Mouse (Mus musculus): ENCODE data around the gene Apex1.

GRCm38 (mm10) chr14:50955487-50955886 lies 30.7 kb downstream of the Apex1 start:
- TF ChIP-seq CTCF (IDR thresholded peaks at IDR 0.05; ENCODE audit: low read depth, low read length) (no peak), GATA1 (IDR thresholded peaks at IDR 0.05; ENCODE audit: borderline replicate concordance, low read length) (no peak), TAL1 (conservative IDR thresholded peaks at IDR 0.05; ENCODE audit: low read depth, low read length) (no peak), POLR2AphosphoS5 (IDR thresholded peaks at IDR 0.05; ENCODE audit: insufficient replicate concordance, low read depth, low read length) (no peak)

Data from G1E (cell line).